Mouse (Mus musculus): Measurements from ENCODE around the gene Lingo1.

DNA sequence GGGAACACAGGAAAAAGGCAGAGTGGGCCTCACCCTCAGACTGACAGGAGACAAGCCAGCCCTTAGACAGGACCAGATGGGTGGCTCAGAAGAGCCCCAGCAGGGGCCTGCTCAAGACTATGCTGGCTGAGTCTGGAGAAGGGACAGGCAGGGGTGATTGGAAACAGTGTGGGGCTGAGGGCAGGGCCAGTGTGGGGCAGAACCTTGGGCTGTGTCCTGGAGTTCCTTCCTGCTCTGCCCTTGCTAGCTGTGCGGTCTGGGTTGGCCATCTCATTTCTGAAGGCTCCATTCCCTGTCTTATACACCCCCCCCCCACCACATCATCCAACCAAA is 109.2 kb downstream of the Lingo1 start:
- TF ChIP-seq CTCF (IDR thresholded peaks at IDR 0.05; ENCODE audit: low read depth) (no peak), EP300 (IDR thresholded peaks at IDR 0.05; ENCODE audit: low read depth) (no peak)

All from liver, postnatal 0 days (tissue).